17 mouse cellular contexts compared by ENCODE assay signal in the genomic region with DNA sequence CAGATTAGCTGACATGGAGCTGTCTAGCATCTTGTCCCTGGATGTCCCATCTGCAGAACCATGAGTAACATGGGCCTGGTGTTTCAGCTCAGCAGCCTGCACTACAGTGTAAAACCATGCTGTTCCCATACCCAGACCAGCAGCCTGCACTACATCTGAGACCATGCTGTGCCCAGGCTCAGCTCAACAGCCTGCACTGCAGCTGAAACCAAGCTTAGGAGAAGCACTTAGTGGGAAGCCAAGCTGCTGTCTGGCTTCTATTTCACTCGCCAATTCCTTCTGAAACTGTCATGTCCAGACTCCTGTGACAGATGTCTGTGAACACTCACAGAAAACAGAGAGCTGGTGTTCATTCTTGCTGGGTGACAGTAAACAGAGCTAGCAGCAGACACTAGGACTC.
DNase-seq lines count a peak whose midpoint lies in the region; ATAC-seq and TF ChIP-seq lines count a peak whose summit lies in the region.
"Had no signal": no experiment of that assay in that cellular context is flagged by ENCODE, and none has a peak within 500 bp of the region (broad histone marks: within the 10 kb centered on the region; RNA-seq: fewer than 3 reads in every experiment).

No protein-coding gene starts in this region.

- 0 out of 2 replicates have a peak, but pooled peaks have one; percentile 26 for ATAC-seq in forebrain, embryonic 16.5 days
- ATAC-seq in forebrain, embryonic 13.5 days = no peak
- no peak for ATAC-seq in intestine, embryonic 14.5 days (replicated peaks; ENCODE audit: low FRiP score, low TSS enrichment, low read depth)
- no peak for ATAC-seq in intestine, postnatal 0 days
- 0 out of 2 replicates have a peak, but pooled peaks have one; percentile 2 for ATAC-seq in granulocyte monocyte progenitor cell, adult 5-6 weeks (replicated peaks; ENCODE audit: poor library complexity, severe bottlenecking)
- ATAC-seq in megakaryocyte, adult 5-6 weeks (ENCODE audit: poor library complexity, severe bottlenecking) = peak; percentile 14; the same call in 1 of the 2 replicates
- ATAC-seq: liver, embryonic 12.5 days had no signal

- no peak for TF ChIP-seq CTCF in intestine, postnatal 0 days (IDR thresholded peaks at IDR 0.05; ENCODE audit: low read depth)
- TF ChIP-seq CTCF in kidney, adult 2 months (conservative IDR thresholded peaks at IDR 0.05; ENCODE audit: insufficient read depth, insufficient read length, low read depth, low read length) = no peak

- no peak overlapping the region for H3K27ac ChIP-seq in forebrain, embryonic 16.5 days (ENCODE audit: low read length)
- H3K27ac ChIP-seq in forebrain, embryonic 13.5 days = no peak overlapping the region
- 0 out of 2 replicates have a peak overlapping the region, but pooled peaks have one; percentile 7 for H3K27ac ChIP-seq in intestine, embryonic 14.5 days (ENCODE audit: low read depth)
- no peak overlapping the region for H3K27ac ChIP-seq in intestine, postnatal 0 days (ENCODE audit: low read depth, low read length)
- no peak overlapping the region for H3K27ac ChIP-seq in kidney, adult 2 months (ENCODE audit: insufficient read depth, low read depth, low read length)
- H3K27ac ChIP-seq: forebrain, embryonic 10.5 days; liver, embryonic 12.5 days had no signal

- H3K9ac ChIP-seq in forebrain, embryonic 16.5 days (replicated peaks; ENCODE audit: low read depth, low read length) = no peak overlapping the region
- H3K9ac ChIP-seq in forebrain, embryonic 13.5 days = no peak overlapping the region
- no peak overlapping the region for H3K9ac ChIP-seq in intestine, embryonic 14.5 days (ENCODE audit: low read length)
- H3K9ac ChIP-seq in intestine, postnatal 0 days (ENCODE audit: low read depth, low read length) = no peak overlapping the region
- H3K9ac ChIP-seq: liver, embryonic 12.5 days had no signal

- H3K4me1 ChIP-seq in forebrain, embryonic 16.5 days (replicated peaks; ENCODE audit: control insufficient read depth, insufficient read depth, low read length) = no peaks in the 10 kb centered on the region
- H3K4me1 ChIP-seq in forebrain, embryonic 13.5 days = no peaks in the 10 kb centered on the region; the same call in 1 of the 2 replicates
- 0 out of 2 replicates have a peak, but pooled peaks cover 3% of the 10 kb centered on the region for H3K4me1 ChIP-seq in intestine, embryonic 14.5 days (replicated peaks; ENCODE audit: control insufficient read depth, insufficient read depth, low read length)
- no peaks in the 10 kb centered on the region for H3K4me1 ChIP-seq in intestine, postnatal 0 days (replicated peaks; ENCODE audit: control insufficient read depth, insufficient read depth, low read length)
- no peaks in the 10 kb centered on the region for H3K4me1 ChIP-seq in kidney, adult 2 months (ENCODE audit: control insufficient read depth, insufficient read depth, low read length)
- H3K4me1 ChIP-seq: forebrain, embryonic 10.5 days; liver, embryonic 12.5 days had no signal

- no peaks in the 10 kb centered on the region for H3K36me3 ChIP-seq in forebrain, embryonic 16.5 days (ENCODE audit: control insufficient read depth, insufficient read depth)
- H3K36me3 ChIP-seq in forebrain, embryonic 13.5 days (ENCODE audit: poor library complexity, severe bottlenecking) = no peaks in the 10 kb centered on the region
- no peaks in the 10 kb centered on the region for H3K36me3 ChIP-seq in intestine, embryonic 14.5 days (ENCODE audit: control insufficient read depth, insufficient read depth, low read length)
- no peaks in the 10 kb centered on the region for H3K36me3 ChIP-seq in intestine, postnatal 0 days (ENCODE audit: control insufficient read depth, insufficient read depth)
- H3K36me3 ChIP-seq in kidney, adult 2 months (ENCODE audit: control insufficient read depth, insufficient read depth, low read length) = no peaks in the 10 kb centered on the region
- H3K36me3 ChIP-seq: forebrain, embryonic 10.5 days; liver, embryonic 12.5 days had no signal

- no peaks in the 10 kb centered on the region for H3K9me3 ChIP-seq in forebrain, embryonic 16.5 days (ENCODE audit: control insufficient read depth, low read length)
- H3K9me3 ChIP-seq in forebrain, embryonic 13.5 days (replicated peaks) = no peaks in the 10 kb centered on the region
- no peaks in the 10 kb centered on the region for H3K9me3 ChIP-seq in intestine, embryonic 14.5 days (ENCODE audit: control insufficient read depth, low read length)
- H3K9me3 ChIP-seq in intestine, postnatal 0 days (ENCODE audit: control insufficient read depth) = no peaks in the 10 kb centered on the region
- H3K9me3 ChIP-seq: forebrain, embryonic 10.5 days; G1E; liver, embryonic 12.5 days had no signal

- H3K4me2 ChIP-seq in forebrain, embryonic 16.5 days (ENCODE audit: low read length) = no peak overlapping the region
- H3K4me2 ChIP-seq in forebrain, embryonic 13.5 days = no peak overlapping the region
- no peak overlapping the region for H3K4me2 ChIP-seq in intestine, embryonic 14.5 days (ENCODE audit: low read length)
- no peak overlapping the region for H3K4me2 ChIP-seq in intestine, postnatal 0 days (replicated peaks; ENCODE audit: low read depth)
- H3K4me2 ChIP-seq: liver, embryonic 12.5 days had no signal

- H3K4me3 ChIP-seq in forebrain, embryonic 16.5 days (replicated peaks; ENCODE audit: low read length) = no peak overlapping the region
- no peak overlapping the region for H3K4me3 ChIP-seq in forebrain, embryonic 13.5 days
- no peak overlapping the region for H3K4me3 ChIP-seq in intestine, embryonic 14.5 days (ENCODE audit: low read depth, low read length)
- H3K4me3 ChIP-seq in intestine, postnatal 0 days (ENCODE audit: low read depth, low read length) = no peak overlapping the region
- H3K4me3 ChIP-seq in kidney, adult 2 months (ENCODE audit: insufficient read depth, low read depth, low read length) = no peak overlapping the region
- H3K4me3 ChIP-seq: forebrain, embryonic 10.5 days; liver, embryonic 12.5 days had no signal

- no peak for DNase-seq in intestine, embryonic 14.5 days (ENCODE audit: low spot score)
- no peak for DNase-seq in kidney, adult 2 months
- DNase-seq: adrenal gland, postnatal 36 days; cerebellum, adult 11-12 months; gastrocnemius, postnatal 10 days; kidney, adult 11 months; kidney, postnatal 25 days; right cerebral cortex, adult 18-20 months; thymus, postnatal 4 days had no signal

- TF ChIP-seq POLR2A in kidney, adult 2 months (IDR thresholded peaks at IDR 0.05; ENCODE audit: low read depth, low read length) = no peak

- no peaks in the 10 kb centered on the region for H3K27me3 ChIP-seq in forebrain, embryonic 16.5 days (replicated peaks; ENCODE audit: control insufficient read depth, insufficient read depth, low read length)
- no peaks in the 10 kb centered on the region for H3K27me3 ChIP-seq in forebrain, embryonic 13.5 days
- no peaks in the 10 kb centered on the region for H3K27me3 ChIP-seq in intestine, embryonic 14.5 days (replicated peaks; ENCODE audit: control insufficient read depth, insufficient read depth, low read length)
- H3K27me3 ChIP-seq in intestine, postnatal 0 days (replicated peaks; ENCODE audit: control insufficient read depth, insufficient read depth, low read length) = no peaks in the 10 kb centered on the region
- no peaks in the 10 kb centered on the region for H3K27me3 ChIP-seq in kidney, adult 2 months (replicated peaks; ENCODE audit: control insufficient read depth, insufficient read depth, low read length)
- H3K27me3 ChIP-seq: liver, embryonic 12.5 days had no signal

- WGBS in forebrain, embryonic 16.5 days = 58% methylated on average over 1 of the region's 1 CpGs
- WGBS in forebrain, embryonic 13.5 days = 65% methylated on average over 1 of the region's 1 CpGs
- 21% methylated on average over 1 of the region's 1 CpGs for WGBS in intestine, embryonic 14.5 days
- WGBS in intestine, postnatal 0 days = 52% methylated on average over 1 of the region's 1 CpGs
- 80% methylated on average over 1 of the region's 1 CpGs for WGBS in kidney, adult 2 months

Comparison
In these comparisons a context has a peak if more than half of its experiments do, and no peak if none do; other contexts are left out.
1. ATAC-seq: peak in forebrain, embryonic 16.5 days (single experiment), granulocyte monocyte progenitor cell, adult 5-6 weeks (single experiment) and megakaryocyte, adult 5-6 weeks (single experiment); none in forebrain, embryonic 13.5 days (single experiment), intestine, embryonic 14.5 days (single experiment) and intestine, postnatal 0 days (single experiment).